Mouse (Mus musculus) adrenal gland, postnatal 14 days (tissue): ENCODE measurements around the gene Parp8. TPM values are rescaled to one million over a fixed set of nuclear protein-coding genes. Genes with fewer than 3 reads are reported as not detected.
"Not testable (repeated sequence)": the region's sequence is repeated elsewhere in the genome, so short reads cannot be mapped to it uniquely, and the experiment has no call there.

Experiments used
- DNase-seq: peaks from one replicate; pipeline ENCODE4 v3.0.0; 2021; ENCODE audit warnings: mixed read lengths
- total RNA-seq: library from RNA; stranded (reverse); gene quantifications from 2 replicates; pipeline ENCODE4 v1.2.3, GENCODE M21; 2021

Parp8 gene
- total RNA-seq, 1 experiment from 2014 or later = 9.2 TPM

DNA sequence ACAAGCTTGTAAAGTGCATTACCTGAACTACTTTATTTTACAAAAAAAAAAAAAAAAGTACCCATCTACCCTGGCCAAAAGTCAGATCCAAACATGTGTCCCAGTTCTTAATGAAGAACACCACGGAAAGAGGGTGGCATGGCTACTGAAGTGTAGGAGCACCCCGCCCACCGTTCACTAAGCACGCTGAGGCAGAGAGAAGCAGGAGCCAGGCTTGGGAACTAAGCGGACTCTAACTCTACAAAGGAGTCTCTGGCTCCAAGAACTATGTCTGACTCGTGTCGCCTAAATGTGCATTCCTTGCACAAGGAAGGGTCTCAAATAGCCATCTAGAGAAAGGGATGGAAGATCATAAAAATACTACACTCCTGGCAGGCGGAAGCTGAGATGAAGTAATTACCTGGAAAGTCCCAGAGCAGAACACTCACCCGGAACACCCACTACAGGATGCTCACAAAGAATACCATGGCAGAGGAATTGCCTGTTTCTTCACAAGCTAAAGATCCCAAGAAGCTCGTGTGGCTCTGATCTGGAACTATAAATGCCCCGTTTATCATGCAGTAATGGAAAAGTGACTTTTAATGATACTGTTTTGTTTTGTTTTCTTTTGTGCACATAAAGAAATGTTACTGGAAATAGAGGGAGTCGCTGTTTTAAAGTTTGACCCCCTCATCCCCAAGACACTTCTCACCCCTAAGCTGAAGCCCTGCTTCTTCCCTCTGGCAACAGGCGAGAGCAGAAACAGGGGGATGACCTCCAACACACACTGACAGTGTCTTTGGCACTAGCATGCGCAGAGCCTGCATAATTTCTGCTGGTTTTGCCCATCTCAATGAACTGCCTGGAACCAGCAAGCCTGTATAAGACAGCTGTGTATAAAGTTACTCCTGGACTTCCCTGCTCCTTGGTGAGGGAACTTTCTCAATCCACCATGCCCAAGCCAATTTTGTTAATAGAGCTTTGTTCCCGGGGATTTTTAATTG is 62.6 kb downstream of the Parp8 start:
- no peak for DNase-seq

DNA sequence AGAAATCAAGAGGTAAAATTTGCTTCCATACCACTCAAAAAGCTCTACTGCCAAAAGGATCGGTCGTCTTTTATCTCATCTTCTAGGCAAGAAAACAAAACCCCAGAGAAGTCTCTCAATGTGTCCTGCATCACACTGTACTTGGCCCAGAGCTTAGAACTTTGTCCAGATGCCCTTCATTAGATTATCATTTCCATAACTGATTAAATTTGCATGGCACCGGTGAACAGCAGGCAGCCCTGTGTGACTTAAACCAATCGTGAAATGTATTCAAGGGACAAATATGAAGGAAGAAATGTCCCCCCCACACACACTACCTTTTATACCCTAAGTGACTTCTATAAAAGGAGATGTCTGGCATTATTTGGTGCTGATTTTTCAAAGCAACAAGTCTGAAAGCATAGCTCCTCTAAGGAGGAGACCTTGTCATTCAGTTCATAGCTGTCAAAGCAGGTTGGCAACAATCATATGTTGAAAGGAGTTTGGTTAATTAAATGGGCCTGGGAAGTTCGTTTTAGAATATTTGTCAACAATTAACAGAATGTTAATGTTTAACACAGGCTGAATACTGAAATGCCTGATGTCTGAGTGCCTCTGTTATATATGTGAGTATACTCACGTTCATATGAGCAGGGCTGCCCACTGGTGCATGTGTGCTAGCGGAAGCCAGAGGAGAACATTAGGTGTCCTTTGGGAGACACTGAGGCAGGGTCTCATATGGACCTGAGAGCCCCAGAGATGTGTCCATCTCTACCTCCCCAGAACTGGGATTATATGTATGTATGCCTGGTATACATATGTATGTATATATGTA is 66.4 kb downstream of the Parp8 start:
- DNase-seq = no peak

DNA sequence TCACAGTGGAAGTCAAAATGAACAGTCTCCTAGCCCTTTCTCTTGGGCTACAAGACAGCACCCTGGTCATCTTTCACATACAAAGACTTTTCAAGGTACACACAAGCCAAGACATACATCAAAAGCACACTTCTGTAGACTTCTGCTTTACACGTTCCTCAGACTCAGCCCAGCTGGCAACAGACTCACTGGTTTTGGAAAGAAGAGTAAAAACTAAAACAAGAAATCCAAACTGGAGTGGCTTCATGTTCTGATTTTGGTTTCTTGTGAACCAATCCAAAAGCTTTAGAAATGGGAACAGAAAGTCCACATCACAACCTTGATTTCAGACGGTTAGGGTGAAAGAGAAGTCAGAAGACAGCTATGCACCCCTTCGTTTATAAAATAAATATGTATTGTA is 67.8 kb downstream of the Parp8 start:
- no peak for DNase-seq

DNA sequence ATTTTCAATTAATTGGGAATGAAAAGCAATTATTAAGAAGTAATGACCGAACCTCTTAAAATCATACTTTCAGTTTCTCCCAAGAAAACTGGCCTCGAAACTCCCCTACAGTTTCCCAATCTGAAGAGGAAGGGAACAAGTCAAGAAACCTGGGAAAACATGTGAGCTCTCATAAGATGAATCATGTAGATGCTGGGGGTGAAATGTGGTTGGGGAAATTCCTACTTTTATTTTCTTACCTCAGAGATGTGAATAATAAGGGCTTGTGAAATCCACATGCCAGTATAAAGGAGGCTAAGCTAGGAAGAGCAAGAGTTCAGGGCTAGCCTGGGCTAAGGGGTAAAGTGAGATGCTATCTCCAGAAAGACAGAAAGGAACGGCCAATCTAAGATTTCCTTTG is 74.0 kb downstream of the Parp8 start:
- no peak for DNase-seq

DNA sequence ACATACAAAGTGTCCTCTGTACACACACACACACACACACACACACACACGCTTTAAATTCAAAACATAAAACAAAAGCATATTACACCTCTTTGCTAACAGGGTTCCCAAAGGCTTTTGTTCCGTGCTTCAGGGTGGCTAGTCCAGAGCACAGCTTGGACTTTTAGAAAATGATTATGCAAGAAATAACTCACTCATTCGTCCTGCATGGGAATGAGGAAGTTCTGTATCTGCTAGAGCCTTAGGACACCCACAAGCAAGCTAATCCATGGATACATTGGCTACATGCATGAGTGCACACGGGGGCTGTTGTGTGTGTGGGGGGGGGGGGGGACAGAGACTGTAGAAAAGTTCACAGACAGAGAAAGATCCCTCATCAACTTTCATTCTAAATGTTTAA is 75.8 kb downstream of the Parp8 start:
- no peak for DNase-seq

DNA sequence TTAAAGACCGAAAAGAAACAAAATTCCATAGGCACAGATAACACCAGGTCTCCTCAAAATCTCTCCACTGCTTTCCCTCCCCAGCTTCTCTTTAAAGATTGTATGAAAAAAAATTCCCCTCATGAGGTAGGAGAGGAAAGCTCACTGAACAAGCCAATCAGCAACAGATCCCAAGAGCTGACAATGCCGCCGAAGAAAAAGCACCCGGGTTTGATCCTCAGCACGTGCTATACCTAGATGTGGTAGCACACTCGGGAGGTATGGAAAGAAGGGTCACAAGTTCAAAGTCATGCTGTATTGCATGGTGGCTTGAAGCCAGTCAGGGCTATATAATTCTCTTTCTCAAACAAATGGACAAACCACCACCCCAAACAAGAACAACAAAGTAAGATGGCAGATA is 76.3 kb downstream of the Parp8 start:
- DNase-seq = no peak

DNA sequence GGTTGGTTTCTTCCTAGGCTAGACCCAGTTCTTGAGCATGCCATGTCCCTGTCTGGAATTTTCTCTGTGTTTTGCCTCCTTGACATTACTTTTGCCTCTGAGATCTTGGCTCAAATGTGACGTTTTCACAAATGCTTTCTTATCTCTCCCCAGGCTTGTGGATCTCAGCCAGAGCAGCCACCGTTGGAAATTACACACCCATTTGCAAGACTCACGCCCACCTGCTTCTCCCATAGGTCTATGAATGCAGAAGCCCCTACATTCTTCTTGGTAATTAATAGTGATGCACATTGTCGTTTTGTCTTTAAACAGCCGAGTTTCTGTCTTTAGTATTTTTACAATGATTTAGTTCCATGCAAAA is 77.1 kb downstream of the Parp8 start:
- no peak for DNase-seq

DNA sequence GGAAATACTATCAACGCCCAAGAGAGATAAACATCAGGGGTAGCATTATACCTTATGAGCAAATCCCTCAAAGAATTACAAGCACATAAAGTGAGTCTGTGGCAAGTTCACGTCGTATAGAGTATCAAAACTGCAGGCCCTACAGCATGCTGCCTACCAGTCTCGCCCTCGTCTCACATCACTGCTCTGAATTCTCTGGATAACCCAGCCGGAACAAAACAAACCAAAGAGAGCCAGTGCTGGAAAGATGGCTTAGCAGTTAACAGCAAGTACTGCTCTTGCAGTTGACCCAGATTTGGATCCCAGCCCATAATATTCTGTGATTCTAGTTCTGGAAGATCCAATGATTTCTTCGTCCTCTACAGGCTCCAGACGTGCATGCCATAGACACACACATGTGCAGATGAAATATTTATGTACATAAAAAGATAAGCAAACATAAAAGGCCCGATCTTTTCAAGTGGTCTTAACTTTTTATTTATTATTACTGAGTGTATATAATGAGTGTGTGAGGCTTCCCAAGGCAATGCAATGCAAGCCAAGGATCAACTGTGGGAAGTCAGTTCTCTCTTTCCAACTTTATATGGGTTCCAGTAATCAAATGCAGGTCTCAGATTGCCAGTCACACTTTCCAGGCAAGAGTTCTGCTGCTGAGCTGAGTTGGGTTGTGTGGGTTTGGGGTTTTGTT is 77.6 kb downstream of the Parp8 start:
- DNase-seq = no peak

DNA sequence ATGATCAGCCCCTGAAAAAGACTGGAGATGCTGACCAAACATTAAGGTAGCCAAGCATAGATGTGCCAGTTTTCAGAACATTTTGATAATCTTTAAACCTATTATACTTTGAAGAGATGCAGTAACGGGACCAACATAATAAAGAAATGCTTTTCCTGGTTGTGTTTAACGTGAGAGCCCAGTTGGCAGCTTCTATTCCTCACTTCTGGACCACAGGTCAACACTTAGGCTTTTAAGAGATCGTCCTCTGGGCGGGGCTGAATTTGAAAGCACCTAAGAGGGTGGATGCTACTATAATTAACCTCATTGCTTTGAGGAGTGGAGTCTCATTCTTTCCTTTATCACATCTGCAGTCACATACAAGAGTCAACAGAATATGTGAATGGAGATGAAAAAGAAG is 78.8 kb downstream of the Parp8 start:
- no peak for DNase-seq

DNA sequence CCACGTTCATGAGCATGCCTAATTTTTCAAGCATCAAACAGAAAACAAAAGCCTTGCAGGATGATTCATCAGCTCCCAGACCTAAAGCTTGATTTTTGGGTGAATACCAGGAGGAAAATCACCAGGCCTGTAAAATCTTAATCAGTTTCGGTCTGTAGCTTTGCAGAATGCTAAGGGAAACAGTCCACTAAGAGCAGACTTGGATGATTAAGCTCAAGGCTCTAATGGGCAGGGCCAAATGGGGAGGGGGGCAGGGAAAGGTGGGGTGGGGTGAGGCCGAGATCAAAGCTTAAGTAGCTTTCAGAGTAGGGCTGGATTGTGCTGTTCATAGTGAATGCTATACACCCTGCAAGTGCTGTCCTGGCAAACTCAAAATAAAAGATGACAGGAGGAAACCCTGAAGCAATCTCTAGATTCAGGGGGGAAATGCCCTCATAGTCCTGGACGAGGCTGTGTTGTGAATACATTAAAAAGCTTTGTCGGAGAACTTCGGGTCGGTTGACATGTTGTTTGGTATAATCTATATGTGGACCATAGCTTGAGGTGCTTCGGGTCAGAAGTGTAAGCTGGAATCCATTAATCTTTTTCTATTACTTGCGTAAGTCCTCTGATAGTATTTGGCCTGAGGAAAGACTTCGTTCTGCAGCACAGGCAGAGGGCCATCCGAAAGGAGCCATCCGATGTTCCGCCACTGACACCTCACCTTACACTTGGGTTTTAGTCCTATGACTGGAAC is 83.9 kb downstream of the Parp8 start:
- DNase-seq = no peak

DNA sequence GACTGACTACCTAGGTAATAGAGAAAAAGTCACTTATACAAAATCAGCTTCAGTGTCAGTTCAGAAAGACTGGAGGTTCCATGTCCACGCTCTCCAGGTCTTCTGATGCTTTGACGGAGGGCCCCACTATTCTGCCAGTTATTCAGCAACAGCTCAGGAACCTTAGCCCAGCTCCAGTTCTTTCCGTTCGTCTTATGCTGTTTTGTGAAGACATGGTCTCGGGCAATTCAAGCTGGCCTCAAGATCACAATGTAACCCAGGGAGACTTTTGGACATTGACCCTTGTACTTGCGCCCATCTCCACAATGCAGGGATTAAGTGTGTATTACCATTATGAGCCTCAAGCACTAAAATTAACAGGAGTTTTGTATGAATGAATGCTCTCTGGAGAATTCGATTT is 84.6 kb downstream of the Parp8 start:
- no peak for DNase-seq

DNA sequence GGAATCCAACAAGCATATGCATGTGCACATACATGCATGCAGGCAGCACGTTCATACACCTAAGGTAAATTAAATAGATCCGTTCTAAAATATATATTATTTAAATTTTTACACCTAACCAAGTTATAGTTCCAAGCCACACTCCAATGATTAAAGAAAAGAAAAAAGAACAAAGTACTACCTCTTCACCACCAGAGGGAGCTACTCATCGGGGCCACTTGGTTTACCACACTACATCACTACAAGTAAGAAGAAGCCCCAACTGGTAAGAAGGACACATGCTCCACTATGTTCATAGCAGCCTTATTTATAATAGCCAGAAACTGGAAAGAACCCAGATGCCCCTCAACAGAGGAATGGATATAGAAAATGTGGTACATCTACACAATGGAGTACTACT is 88.3 kb downstream of the Parp8 start:
- DNase-seq = not testable (repeated sequence)

DNA sequence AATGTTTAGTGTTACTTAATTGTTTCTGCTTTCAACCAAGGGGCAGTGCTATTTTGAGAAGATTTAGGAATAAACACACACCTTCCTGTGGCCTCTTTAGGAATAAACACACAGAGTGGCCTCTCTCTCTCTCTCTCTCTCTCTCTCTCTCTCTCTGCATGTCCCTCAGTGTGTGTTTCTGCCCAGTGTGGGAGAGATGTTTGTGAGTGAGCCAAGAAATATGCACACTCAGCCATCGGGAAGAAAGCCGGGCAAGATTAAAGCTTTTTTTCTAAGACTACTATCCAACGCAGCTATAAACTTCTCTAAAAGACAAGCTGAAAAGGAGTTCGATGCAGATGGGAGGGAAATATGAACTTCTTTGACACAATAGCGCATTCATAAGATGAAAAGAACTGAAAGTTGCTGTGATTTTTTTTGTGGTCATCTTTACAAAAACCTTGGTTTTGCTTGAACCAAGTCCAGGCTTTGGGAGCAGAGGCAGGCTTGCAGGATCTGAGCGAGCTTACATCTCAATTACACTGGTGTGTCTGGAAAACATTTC is 107.9 kb downstream of the Parp8 start:
- DNase-seq = no peak

DNA sequence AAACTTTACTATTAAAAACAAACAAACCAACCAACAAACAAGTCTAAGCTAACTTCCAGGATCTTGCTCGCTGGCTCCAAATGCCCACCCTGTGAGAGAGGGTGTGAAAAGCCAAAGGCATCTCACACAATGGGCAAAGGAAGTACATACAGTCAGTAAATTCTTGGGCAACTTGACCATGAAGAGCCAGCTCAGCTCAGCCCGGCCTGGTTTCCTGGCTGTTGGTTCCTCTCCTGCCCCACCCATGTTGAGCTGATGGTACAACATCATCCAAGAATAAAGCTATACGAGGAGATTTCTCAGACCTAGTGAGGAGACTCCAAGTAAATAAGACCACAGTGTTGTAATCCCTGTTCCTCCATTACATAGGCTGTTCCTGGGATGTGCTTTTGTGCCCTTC is 117.1 kb downstream of the Parp8 start:
- DNase-seq = no peak

DNA sequence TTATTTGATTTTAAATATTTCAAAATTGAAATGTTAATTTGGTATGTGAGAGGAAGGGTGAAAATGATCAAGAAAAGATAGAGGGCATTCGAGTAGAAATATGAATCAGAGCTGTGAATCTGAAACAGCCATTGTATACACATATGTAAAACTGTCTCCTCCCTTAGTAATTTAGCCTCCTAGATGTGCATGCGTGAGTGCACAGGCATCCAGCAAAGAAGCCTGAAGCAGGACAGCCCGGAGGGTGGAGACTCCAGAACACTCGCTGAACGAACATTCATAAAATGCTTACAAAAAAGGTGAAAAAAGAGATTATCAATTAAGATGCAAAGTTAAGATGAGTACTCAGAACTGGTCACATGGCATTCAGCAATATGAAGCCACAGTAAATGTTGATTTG is 121.9 kb downstream of the Parp8 start:
- no peak for DNase-seq

DNA sequence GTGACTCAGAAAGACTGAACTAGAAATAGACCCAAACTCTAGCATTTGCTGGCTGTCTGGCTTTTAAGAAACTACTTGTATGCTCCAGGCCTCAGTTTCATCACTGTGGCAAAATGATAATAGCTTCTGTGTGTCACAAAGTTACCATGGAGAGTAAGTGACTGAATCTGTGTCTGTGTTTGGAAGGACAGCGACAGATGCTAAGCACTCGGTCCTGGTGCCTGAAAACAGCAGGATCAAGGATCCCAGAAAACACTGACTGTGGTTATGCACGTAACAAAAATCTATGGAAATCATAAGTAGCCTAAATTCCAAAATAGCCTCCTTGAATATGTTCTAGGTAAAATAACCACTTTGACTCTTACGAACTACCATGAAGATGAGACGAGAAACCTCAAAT is 126.9 kb downstream of the Parp8 start:
- no peak for DNase-seq

DNA sequence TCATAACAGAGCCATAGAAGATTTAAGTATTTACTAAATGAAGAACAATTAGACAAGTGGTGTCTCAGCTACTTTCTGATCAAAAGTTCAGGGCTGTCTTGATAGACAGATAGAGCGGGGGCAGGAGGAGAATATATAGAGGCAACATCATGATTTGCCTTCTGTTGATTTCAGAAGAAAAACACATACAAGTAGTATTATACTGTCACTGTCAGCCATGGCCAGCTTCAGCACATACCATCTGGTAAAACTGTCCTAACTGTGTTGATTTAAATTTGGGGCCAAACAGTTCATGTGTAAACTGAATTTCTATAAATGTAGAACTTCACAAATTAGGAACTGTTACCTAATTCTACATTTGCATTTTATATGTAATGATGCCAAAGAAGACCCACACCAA is 127.6 kb downstream of the Parp8 start:
- no peak for DNase-seq

DNA sequence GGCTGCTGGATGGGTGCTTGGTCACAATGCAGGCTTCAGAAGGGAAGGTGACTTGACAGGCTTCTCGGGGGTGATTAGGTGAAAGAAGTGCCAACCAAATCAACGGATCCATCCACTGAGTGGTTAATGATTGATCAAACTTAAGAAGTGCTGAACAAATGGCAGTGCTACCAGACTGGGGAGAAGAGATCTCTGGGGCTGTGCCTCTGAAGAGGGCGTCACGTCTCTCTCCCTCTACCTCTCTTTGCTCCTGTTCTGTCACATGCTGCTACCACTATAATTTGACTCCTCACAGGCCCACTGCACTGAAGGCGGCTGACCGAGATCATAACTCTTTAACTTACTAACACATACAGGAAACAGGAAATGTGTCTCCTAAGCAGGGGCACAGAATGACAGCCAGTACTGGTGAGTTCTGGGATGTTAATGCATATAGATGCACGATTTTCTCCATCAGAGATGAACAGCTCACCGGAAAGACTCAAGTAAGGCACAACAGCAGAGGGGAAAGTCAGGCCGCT is 140.9 kb downstream of the Parp8 start:
- DNase-seq = no peak

DNA sequence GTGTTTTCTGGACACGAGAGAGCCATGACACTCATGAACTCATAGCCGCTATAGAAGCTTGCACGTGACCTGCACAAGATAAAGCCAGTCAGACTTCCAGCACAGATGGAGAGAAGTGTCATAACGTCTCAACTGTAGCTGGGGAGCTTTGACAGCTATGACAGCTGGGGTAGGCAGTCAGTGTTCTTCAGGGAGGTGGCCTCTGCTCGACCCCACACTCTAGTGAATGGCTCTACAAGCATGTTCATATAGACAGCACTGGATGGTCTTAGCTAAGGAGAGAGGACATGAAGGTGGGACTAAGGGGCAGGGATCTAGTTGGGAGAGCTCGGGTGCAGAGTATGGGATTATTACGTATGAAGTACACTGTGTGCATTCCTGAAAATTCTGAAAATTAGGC is 143.1 kb downstream of the Parp8 start:
- no peak for DNase-seq

DNA sequence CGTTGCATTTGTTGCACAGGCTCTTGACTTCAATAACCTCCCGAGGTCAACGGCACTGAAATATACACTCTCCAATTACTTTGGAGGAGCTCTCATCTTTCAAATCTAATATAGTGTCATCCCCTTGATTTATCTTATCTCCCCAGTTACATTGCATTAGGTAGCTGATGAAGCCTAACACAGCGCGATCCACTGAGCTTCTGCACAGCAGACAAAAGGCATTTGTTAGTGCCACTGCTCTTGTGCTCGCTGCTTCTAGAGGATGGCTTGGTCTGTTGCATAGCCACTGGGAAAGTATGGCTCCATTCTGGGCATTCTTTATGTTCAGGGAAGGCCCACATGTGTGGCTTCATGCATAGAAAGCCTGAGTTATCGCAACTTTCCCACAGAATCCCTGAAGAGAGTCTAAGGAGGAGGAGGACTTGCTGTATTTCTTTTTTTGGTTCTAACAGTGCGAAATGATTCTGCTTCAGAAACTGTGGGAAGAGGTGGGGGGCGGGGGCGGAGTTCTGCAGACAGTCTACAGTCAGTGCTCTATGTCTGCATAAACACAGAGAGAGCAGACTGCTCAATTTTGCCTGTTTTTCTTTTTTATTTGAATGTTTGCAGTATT is 145.7 kb downstream of the Parp8 start:
- DNase-seq = no peak

DNA sequence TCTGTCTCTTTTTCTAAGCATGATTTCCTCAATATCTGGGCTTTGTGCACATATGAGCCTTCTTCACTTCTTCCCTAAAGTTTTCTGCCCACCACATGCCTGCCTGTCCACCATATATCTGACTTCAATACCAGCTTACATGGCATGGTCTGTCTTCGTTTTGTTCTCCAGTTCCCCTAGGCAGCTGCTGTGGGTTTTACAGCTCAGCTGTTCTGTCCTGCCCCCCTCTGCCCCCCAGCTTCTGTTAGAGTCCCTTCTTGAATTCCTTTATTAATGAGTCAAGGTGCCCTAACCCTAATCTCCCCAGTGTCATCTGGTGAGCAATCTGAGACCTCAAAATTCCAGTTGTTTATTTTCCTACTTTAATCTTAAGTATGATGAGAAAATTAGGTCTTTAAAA is 155.1 kb downstream of the Parp8 start:
- DNase-seq = no peak
